Mouse (Mus musculus) adrenal gland, adult 8-10 months (tissue): ENCODE measurements at regions not wholly inside any gene's neighbourhood (a gene's known extent, or its start where the extent isn't known, plus 50 kb on each side); places are given as distances from the start of the nearest gene placed in this dataset.
A peak's percentile ranks its signal among the peaks of the same experiment; 100 is the strongest.

Experiments used
- DNase-seq: peaks from one replicate; pipeline ENCODE4 v3.0.0; 2022

DNA sequence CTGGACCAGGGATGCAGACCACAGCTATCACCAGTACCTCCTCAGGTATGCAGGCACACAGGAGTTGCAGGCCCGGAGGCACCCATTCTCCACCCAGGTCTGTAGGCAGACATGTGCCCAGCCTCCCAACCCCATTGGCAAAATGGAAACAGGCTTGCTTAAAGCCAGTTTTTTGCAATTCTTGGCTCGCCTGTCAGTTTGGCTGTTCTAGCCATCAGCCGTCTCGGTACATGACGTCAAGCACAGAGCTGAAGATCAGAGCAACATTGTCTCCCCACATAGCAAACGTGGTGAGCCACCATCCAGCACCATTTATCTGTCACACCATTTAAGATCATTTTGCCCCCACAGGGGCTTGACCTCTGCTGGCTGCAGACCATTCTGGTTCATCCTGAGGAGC lies 196.1 kb upstream of the Cops8 start:
- DNase-seq: no peak

DNA sequence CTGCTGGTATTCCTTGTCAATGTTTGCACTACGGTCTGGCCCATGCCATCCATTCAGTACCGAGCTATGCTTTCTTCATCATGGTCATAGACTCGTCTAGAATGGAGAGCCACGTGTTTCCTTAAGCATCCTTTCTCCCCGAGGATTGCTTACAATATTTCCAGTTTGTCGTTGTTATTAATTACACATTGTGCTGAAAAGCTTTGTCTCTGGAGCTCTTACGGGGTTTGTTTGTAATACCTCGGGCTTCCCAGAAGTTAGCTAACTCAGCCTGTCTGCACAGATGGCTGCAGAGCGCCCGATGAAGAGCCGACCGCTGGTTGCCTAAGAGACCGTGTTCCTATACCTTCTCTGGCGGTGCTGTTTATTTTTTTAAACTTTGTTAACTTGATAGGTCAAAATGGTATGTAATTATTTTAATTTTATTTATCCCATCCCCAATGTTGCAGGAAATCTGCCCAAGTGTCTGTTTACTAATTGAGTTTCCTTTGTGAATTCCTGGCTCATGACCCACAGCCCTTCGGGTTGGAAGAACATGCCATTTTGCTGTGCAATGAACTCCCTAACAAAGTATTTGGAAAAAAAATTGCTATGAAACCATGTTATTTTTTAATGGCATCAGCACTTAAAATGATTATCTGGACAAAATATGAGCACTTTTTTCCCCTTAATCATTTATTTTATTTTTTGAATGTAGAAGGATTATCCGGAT lies 194.1 kb upstream of the Cops8 start:
- no peak for DNase-seq

DNA sequence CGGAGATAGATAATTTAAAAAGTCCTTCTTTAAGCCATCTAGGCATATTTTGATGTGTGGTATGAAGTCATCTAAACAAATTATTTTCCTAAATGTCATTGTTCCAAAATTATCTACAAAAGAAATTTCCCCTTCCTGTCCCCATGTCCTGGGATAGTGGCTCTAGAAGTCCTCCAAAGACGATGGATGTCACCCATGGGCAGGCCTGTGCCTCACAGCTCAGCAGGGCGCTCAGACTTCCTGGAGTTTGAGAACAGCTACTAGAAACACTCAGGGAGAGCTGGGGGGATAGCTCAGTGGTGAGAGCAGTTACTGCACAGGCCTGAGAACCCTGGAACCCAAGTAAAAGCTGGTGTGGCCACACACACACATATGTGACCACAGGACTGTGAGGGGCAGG lies 193.5 kb upstream of the Cops8 start:
- no peak for DNase-seq

DNA sequence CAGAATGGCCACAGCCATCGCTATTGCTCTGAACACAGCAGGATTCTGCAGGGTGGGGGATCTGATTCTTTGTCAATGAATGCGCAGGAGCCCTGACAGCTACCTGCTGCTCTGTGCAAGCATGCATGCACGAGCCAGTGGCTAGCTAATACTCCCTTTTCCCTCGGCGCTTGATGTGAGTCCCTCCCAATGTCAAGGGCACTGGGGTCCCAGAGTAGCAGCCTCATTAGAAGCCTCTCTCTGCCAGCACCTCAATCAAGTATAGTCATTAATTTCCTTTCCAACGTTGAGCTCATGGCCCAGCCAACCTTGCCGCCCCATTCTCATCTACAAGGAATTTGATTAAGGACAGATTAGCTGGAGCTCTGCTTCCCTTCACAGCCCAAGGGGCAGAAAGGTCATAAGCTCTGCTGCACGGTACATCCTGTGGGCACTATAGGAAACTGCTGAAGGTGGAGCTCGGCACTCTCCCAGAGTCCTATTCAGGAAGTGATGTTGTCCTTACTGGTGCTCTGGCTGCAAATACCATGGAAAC lies 190.2 kb upstream of the Cops8 start:
- DNase-seq: no peak

DNA sequence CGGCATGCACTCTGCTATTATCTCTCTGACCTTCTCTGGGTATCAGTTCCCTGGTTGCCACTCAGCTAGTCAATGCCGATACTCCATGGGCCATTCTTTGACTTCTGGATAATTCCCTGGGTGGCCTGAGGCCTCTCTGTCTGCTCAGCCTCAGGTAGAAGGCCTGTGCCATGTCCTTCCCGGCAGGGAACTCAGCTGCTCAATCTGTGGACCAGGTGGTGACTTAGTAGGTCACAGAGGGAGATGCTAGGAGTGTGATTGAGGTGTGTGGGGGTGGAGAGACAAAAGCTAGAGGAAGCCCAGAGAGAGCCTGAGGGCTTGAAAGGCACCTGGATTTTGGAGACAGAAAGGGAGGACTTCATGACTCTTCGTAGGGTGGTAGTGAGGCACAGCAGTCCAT lies 188.0 kb upstream of the Cops8 start:
- DNase-seq: no peak

DNA sequence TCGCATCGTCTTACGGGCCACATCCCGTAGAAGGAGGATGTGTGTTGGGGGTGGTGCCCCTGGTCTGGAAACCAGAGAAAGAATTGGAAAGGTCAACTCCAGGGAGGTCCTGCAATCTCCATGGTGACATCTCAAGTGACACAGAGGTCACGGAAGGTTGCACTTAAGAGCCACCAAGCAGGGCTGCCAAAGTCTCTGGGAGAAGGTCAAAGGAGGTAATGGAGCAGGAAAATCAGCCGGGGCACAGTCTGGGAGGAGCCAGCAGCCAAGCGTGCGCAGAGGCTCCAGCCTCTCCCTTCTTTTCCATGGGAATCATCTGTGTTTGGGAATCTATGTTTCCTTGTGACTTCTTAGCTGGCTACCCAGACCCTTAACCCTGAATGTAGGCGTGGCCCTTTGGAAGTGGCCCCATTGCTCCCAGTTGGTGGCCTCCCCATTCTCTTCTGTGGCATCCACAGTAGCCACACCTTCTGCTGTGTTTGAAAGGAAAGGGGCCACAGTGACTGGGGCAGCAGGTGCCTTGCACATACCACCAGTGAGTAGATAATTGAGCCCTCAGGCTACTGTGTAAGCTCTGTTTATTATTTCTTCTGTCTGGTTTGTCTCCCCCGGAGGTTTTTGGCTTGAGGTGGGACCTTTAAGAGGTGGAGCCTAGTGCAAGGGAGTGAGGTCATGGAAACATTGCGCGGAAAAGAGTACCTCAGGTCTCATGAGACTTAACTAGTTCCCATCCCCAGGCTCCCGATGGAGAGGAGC lies 178.5 kb upstream of the Cops8 start:
- no peak for DNase-seq

DNA sequence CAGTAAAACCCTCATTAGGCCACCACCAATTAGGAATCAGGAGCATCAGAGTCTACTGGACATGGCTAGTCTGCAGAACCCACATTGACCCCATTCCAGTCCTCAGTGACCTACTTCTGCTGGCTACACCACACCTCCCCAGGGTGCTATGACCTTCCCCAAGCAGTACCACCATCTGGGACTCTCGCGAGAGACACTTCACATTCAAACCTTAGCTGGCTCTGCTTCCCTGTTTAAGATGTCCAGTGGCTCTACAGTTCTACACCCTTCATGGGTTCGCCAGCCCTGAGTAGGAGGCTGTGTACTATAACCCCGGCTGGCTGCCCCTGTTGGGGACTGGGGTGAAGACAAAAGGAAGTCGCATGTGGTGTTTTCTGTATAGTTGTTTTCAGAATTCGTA lies 174.4 kb upstream of the Cops8 start:
- DNase-seq: no peak

DNA sequence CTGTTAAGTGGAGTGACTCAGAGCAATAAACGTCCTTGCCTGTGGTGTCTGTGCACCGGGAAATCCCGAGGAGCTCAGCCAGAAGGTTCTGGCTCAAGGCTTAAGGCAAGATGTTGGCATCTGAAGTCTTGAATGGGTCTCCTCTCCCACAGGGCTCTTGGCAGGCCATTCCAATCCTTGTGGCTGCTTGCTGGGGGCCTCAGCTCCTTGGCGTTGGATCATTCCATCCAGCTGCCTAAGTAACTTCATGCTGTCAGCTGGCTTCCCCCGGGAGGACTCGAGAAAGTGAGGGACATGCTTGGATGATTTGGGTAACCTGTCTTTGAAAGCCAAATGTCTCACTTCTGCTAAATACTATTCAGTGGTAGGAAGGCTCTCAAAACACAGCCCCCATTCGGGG lies 174.0 kb upstream of the Cops8 start:
- DNase-seq: peak; percentile 9

DNA sequence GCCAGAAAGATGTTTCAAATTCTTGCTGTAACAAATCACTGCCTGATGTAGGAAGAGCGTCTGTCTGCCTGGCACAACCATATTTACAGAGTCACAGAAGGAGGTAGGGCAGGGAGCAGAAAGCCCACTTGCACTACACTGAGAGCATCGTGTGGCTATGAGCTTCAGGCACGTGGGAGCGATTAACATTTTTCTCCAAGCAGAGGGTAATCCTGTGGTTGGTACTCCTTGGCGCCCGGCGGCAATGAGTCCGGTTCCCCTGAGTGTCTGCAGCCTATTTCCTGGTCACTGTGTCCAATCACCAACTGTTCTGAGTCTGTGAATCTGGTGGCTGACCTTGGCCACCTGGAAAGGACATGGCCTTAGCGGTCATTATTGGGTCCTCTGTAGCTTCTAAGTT lies 172.3 kb upstream of the Cops8 start:
- no peak for DNase-seq

DNA sequence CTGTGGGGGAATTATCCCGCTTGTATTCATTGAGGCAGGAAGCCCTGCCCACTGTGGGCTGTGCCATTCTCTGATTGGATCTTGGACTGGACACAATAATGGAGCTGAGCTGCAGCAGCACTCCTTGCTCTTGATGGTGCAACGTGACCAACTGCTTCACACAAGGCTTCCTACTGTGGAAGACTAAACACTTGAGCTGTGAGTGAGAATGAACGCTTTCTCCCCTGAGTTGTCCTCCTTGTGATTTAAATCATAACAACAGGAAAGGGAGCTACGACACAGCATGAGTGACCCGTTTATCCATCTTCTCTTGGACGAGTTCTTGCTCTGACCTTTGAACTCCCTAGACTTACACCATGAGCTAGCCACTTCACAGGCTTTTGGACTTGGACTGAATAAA lies 171.0 kb upstream of the Cops8 start:
- DNase-seq: no peak

DNA sequence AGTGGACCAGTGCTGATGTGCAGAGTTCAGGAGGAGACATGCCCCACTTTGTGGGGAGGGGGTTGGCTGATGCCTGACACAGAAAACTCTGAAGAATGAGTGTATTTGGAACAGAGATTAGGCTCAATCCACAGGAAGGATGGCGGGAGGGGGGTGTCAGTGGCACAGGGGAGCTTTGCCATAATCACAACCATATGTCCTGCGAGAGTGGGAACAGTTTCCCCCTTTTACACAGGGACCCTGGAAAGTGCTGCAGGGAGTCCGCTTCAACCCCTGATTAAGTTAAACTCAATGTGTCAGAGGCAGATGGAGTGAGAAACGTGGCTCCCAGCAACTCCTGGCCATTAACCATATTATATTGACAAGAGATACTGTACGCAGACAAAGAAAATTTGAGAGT lies 168.9 kb upstream of the Cops8 start:
- DNase-seq: no peak

DNA sequence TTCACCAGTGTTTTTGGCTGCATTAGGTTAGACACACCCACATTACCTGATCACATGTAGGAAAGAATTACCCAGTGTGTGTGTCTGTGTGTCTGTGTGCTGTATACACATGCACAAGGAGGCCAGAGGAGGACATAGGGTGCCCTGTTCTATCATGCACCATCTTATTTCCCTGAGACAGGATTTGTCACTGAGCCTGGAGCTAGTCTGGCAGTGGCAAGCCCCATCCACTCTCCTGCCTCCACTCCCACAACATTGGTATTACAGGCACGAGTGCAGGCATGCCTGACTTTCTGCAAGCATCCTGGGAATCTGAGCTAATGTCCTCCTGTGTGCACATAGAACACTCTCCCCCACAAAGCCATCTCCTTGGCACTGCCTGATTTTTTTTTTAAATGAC lies 162.1 kb upstream of the Cops8 start:
- DNase-seq: no peak

DNA sequence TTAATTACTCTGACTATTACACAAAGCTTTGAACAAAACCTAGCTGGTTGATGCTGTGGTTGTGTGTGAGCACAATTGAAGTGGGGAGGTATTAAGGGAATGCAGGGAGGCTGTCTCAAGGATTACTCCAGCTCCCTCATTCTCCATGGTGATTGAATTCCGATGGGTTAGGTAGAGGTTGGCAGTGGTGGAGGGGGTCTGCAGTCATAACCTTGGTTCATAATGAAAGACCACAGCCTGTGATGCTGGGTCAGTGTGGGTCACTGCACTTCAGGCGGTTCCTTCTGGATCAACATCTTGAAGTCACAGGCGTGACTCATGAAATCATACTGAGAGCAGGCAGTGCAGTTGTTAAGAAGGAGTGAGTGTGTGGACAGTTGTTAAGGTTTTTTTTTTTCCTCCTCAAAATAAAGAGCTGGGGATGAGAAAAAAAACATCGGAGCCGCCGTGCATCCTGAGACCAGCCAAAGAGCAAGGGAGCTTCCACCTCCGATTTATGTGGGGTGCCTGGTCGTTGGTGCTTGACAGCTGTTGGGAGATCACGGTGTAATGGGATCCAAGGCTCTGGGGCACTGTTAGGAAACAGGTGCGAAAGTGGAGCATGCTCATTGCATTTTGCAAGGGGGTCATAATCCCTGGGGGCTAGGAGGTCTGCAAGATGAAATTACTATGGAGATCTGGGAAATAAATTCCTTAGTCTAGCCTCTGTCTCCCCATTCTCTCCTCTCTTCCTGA lies 161.5 kb upstream of the Cops8 start:
- DNase-seq: no peak

DNA sequence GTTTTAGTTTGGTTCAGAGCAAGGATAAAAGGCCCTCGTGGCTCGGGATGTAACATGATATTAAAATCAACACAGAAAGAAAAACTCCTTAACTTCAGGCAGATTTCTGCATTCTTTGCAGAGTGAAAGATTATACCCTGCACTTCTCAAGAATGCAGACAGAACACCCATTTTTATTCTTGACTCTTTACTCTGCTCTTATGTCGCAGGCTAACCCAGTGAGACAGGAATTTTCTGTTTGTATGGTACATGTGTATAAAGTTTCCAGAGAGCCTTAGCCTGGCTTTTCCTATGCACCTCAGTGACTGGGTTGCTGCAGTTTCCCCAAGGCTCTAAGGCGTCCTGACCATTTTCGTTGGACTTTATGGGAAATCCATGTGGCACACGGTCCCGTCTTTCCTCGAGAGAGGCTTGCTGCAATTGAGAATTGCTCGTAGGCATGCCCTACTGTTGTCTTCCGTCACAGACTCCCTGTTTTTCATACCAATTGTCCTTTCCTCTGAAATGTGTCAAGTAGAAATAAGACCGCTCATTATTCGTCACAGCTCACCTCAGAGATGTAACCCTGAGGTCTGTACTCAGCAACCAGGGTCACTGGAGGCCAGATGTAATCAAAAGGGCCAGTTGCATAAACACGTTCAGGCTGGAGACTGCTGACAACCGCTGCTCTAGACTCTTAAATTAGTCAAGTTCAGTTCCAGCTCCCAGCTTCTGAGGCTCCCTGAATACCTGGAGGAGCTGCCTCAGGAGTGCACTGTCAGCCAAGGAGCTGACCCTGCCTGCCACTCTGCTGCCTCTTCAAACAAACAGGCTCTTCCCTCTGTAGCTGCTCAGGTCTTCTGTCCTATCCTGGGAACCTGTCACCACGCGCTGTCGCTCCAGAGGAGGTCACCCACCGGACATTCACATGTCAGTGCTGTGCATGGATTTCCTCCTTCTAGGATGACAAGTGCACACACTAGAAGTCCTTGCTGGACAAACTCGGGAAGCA lies 160.2 kb upstream of the Cops8 start:
- DNase-seq: no peak

DNA sequence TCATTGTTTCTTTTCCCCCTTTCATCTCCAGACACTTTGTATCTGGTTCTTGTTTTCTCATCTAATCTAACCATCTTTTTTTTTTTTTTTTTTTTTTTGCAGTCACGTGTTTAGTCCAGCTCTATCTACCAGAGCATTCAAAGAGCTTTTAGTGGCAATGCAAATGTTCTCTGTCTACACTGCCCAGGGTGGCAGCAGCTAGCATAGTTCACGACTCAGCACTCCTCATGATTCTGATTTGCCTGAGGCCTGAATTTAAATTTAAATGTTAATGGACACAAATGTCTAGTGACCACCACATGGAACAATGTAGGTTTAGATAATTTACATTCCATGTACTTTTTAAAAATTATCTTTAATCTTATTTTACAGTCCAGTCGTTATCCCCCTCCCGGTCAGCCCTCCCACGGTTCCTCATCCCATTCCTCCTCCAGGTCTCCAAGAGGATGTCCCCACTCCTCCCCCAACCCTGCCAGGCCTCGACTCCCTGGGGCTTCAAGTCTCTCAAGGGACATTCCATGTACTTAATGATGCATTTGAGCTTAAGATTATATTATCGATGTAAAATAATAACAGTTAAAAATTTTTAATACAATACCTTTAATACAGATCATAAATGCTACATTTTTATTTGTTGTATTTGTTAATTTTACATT lies 153.1 kb upstream of the Cops8 start:
- DNase-seq: no peak

DNA sequence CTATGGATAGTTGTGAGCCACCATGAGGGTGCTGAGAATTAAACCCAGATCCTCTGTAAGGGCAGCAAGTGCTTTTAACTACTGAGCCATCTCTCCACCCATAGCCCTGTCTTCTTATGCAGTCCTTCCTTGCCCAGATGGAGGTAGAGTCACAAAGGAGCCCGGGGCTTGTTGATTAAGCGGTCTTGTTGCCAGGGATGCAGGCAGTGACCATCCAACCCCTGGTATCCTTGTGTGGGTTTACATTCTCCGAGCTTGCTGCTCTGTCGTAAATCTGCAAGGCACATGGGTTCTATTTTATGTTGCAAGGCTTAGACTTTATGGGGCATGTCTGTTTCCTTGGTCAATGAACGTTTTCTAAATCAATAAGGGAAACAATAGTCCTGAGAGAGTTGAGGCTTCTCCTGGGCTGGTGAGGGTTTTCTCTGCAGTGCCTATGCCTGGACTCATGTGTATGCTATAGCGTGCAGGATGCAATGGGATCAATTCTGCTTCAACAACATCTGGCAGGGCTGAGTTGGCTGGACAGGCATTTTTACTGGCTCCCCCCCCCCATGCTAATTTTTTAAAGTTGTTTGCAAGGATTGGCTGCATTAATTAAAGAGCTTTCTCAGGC lies 150.7 kb upstream of the Cops8 start:
- no peak for DNase-seq

DNA sequence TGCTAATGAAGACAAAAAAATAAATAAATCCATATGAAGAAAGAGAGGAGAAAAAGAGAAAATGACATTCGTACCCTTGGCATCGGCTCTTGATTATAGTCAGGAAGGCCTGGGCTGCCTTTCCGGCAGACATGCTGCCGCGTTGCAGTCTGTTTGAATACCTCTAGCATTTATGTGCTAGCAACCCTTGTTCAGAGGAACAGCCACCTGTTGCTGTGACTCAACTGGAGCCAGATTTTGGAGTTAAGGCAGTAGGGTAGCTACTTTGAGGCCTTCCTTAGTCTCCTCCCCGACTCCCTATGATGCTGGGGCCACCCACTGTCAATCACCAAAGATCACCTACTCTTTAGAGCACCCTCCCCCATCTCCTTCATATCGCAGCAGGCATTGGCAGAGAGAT lies 148.5 kb upstream of the Cops8 start:
- no peak for DNase-seq

DNA sequence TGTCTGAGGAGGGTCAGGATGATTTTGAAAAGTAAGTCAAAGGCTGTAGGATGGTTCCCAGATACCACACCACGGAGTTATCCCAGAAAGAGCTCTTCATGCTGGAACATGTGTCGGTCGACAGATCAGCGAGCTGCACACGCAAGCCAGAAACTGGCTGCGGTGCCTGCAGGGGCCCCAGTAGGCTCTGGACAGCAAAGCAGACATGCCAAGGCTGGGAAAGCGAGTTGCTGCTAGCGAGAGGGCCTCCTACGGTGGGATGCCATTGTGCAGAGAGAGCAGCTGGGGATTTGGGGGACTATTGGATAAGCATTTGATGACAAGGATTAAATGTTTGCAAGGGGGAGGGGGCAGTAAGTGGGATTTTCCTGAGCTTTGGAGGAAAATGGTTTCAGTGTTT lies 145.4 kb upstream of the Cops8 start:
- DNase-seq: no peak

DNA sequence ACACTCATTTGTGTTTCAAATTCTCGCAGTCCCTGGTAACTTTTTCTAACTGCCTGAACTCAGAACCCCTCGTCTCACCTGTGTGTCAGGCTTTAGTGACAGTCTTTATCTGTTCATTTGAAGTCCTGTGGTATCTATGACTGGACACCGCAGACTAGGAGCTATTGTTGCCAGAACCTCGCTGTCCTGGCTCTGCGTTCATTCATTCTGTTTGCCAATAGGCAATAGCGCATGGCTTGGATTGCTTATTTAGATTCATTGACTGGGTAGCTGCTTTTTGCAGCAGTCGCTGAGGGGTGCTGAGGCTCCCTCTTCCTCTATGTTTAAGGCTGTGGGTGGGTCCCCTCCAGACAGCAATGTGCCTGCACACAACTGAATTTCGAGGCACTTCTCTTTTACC lies 144.6 kb upstream of the Cops8 start:
- DNase-seq: no peak

DNA sequence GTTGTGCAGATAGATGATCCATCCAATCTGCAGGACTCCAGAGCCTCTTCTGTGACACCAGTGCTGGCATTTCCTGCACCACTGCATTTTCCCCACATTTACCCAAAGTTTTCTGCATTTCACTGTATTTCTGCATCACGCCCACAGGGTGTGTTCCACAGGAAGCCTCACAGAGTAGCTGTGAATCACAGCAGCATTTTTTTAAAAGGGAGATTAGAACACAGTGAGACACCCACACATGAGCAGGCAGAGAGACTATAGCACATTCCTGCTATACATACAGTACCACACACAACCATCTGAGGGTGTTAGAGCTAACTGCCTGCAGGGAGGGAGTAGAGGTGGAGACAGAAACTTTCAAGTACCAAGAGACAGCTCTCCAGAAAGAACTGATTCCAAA lies 141.1 kb upstream of the Cops8 start:
- DNase-seq: no peak

DNA sequence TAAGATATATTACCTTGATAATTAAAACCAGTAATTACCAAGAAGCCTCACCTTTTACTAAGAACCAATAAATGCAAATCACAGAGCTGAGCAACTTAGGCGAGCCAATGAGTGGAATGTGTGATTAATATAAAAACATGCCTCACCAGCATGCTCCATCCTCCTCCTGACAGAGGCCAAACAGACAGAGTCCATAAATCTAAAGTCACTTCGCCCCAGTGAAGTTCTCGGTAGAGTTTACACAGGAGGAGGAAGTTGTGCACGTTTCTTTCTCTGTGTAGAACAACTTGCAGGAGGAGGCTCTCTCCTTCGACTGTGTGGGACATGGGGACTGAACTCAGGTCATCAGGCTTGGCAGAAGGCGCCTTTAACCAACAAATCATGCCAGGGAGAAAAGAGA lies 139.5 kb upstream of the Cops8 start:
- DNase-seq: no peak
